Mouse (Mus musculus) yolk sac, embryonic 10.5 days (tissue): ENCODE data around the gene Ube2c.
A peak's percentile ranks its signal among the peaks of the same experiment; 100 is the strongest.
"Not testable (repeated sequence)": the region's sequence is repeated elsewhere in the genome, so short reads cannot be mapped to it uniquely, and the experiment has no call there.

Source experiments
- DNase-seq: peaks from one replicate; pipeline ENCODE4 v3.0.0-alpha.2; 2017; ENCODE audit warnings: low spot score

The Ube2c gene

GRCm38 (mm10) chr2:164787779-164788178 lies 18.1 kb downstream of the Ube2c start:
- no peak for DNase-seq

DNA sequence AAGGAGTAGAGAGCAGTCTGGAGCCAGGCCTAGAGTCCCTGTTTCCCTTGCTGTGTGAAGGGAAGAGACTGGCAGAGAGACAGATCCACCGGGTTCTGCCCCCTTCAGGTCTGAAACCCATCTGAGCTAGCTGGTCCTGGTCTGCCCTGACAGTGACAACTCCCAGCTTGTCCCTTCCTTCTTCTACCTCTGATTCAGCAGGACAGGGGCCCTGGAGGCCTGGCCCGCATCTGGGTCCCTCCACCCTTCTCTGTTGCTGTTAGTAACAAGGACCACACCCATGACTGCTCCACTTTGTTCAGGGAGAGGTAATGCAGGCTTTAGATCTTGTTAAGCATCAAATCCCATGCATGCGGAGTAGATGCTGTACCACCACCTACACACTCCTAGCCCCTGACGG lies 18.7 kb downstream of the Ube2c start:
- DNase-seq = no peak

- no peak for DNase-seq
Observed at GRCm38 (mm10) chr2:164790451-164790850, 20.8 kb downstream of the Ube2c start.

DNA sequence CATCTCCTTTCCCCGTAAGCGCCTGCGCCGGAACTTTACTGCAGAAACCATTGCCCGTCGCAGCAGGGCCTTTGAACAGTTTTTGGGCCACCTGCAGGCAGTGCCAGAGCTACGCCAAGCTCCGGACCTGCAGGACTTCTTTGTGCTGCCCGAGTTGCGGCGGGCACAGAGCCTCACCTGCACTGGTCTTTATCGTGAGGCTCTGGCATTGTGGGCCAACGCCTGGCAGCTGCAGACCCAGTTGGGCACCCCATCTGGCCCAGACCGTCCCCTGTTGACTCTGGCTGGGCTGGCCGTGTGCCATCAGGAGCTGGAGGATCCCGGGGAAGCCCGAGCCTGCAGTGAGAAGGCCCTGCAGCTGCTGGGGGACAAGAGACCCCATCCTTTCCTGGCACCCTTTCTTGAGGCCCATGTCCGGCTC lies 22.2 kb downstream of the Ube2c start:
- no peak for DNase-seq

GRCm38 (mm10) chr2:164792400-164793190 lies 22.9 kb downstream of the Ube2c start:
- no peak for DNase-seq

DNA sequence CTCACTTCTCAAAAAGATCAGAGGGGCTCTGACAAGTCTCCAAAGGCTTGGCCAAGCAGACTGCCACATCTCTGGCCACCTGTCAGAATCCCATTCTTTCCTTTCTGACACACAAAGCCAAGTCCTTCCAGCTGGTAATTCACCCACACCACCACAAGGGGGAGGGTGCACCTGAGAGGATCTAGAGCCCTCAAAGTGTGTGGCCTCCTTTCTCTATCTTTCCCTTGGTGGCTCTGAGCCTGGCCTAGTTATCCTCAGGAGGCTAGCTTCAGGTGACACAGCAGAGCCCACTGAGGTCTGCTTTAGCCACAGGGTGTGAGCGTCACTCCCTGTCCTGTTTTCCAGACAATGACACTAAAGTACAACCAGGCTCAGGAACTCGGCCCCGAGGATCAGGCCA lies 23.5 kb downstream of the Ube2c start:
- DNase-seq = no peak

DNA sequence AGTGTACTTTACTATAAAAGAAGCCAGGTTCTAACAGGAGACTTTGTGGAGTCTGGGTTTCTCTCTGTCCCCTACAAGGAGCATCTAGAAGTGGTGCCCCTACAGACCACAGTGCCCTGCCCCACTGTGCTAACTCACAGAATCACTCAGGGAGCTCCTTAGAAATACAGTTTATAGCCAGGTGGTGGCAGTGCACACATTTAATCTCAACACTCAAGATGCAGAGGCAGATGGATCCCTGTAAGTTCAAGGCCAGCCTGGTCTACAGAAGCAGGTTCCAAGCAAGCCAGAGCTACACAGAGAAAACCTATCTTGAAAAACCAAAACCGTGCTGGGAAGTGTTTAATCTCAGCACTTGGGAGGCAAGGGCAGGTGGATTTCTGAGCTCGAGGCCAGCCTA lies 24.1 kb downstream of the Ube2c start:
- DNase-seq = no peak

- no peak for DNase-seq
Observed at GRCm38 (mm10) chr2:164794293-164794692, 24.6 kb downstream of the Ube2c start.

DNA sequence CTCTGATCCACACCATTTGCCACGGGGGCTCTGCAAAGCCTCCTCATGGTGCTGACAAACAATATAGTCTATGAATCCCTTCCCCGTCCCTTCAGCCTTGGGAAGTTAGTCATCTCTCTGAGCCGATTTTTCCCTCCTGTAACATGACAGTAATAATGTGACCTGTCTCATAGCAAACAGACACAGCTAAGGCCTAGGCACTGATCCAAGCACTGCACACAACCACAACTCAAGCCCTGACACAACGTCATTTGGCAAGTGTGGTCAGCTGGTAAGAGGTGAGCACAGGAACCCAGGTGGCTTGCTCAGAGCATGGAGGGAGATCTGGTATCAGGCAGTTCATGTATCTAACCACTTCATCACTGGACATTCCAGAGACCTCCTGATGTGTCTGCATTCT lies 26.2 kb downstream of the Ube2c start:
- no peak for DNase-seq

- not testable (repeated sequence) for DNase-seq
Observed at GRCm38 (mm10) chr2:164798554-164798953, 28.9 kb downstream of the Ube2c start.

DNA sequence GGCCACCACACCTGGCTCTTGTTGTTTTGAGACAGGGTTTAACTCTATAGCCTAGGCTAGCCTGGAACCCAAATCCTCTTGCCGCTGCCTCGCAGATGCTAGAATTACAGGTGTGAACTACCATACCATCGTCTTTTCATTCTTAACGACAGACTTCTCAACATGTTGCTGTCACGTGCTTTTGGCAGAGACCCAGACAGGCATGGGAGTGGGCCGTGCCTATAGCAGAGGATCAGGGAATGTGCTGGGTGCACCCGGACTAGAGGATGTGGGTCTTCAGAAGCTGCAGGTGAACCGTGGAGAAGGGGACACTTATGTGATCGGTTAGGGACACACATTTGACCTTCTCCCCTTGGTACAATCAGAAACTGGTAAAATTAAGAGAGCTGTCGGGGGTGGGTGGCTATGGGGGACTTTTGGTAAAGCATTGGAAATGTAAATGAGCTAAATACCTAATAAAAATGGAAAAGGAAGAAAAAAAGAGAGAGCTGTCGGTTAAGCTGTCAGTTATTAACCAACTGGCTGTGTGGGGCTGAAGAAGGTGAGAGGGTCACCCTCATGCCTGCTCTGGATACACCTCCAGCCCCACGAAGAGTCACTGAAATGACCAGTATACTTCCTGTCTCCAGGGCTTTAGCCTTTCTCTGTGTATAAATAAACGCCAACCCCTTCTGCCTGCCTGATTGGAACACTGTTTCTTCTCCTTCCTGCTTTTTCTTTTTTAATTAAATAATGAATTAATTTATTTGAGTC lies 30.7 kb downstream of the Ube2c start:
- no peak for DNase-seq

DNA sequence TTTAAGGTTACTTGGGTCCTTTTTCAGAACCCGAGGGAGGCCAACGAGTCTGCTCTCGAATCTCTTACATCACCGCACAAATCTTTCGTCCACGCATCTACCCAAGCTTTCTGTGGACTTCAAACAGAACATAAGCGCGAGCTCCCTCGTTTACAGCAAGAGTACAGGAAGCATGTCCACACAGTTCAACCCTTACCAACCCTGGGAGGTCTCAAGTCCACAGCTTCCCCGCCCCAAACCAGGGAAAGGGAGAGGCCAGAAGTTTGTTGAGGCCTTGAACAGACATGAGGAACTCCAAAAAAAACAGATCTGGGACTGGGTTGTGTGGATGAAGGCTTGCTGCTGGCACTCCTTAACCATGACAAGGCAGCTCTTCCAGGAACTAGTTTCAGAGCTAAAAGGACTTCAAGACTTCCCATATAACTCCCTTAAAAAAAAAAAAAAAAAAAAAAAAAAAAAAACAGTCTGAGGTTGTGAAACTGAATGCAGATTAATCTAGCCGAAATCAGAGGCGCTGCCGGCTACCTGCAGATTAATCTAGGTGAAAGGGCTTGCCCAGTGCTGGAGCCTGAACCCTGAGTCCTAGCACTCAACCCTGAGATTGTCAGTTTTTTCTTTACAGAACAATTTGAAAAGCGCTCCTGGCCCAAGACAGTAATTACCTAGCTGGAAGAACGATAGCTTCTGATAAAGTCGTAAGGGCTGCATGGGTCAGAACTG lies 33.7 kb downstream of the Ube2c start:
- DNase-seq = no peak

GRCm38 (mm10) chr2:164803921-164804313 lies 34.2 kb downstream of the Ube2c start:
- no peak for DNase-seq

DNA sequence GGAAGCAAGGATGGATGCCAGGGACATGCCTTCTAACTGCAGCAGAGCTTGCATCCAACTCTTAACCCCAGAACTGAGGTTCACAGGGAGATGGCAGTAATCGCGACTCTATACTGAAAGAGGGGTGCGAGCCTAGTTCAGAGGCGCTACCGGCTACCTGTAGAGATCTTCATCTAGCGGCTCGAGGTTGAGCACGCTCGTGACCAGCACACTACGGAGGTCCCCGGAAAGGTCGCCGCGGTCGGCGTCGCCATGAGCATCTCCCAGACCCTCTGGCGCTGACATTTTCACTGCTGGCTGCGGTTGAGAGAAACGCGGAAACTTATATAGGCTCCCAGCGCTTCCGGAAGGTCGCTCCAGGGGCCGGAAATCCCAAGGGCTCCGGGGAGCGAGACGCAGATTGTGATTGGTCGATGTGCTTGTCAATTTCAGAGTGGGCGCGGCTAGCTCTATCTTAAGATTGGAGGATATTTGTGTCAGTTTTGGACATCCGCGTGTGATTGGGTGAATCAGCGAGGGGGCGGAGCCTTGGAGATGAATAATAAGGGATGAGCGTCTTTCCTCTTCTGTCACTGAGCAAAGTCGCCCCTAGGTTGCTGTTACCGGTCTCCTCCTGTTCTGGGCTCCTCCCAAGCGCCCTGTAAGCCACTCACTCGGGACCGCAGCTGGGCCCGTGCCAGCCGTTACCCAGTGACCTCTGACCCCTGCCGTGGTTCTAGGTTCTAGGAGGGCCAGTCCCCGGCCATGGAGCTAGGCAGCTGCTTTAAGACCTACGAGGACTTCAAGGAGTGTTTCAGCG lies 35.0 kb downstream of the Ube2c start, which contains the start of the genes Acot8 and Zswim3:
Gene Acot8, minus strand, starts transcription at position 350 of the 799 bp plus-strand sequence.
Gene Zswim3, plus strand, starts transcription at position 566 of the 799 bp plus-strand sequence.
- peak; percentile 99 for DNase-seq

GRCm38 (mm10) chr2:164805332-164805718 lies 35.6 kb downstream of the Ube2c start:
- no peak for DNase-seq

DNA sequence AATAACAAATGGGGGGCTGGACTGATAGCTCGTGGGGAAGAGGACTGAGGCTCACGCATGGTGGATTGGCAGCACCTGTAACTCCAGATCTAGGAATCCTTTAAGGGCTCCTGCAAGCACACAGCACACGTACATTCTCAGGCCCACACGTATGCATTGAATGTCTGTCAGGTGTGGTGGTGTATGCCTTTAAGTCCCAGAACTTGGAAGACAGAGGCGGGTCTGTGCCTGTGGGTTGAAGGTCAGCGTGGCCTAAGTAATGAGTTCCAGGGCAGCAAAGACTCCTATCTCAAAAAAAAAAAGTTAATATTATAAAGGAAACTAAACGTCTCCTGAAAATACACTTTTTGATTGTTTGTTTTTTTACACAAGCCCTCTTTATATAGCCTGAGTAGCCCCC lies 36.9 kb downstream of the Ube2c start:
- DNase-seq = peak; percentile 51

DNA sequence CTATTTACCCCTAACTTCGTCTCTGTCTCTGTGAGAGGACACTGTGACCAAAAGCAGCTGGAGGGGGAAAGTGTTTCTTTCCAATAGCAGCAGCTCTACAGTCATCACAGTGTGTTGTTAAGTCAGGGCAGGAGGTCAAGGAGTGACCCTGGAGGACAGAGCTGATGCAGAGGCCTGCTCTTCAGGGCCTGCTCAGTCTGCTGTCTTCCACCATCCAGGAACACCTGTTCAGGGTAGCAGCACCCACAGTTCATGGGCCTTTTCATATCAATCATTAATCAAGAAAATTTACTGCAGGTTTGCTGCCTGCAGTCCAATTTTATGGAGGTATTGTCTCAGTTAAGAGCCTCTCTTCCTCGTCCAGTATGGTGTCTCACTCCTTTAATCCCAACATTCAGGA lies 43.9 kb downstream of the Ube2c start:
- DNase-seq = no peak

DNA sequence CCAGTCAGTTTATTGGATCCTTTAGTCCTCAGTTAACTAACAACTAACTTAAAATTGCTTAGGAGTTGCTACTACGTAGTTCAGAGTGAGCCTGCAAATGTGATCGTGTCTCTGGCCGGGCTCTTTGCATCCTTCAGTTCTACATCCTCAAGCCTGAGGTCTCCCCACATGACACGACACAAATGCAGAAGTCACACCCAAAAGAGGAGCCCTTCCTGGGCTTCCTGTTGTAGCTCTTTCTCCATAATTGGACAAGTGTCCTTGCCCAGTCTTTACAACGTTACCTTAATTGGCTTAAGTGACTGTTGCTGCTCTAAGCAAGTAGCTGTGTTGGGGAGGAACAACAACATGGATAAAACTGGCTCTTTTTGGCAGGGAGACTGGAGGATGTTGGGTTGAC lies 45.6 kb downstream of the Ube2c start:
- DNase-seq = no peak

DNA sequence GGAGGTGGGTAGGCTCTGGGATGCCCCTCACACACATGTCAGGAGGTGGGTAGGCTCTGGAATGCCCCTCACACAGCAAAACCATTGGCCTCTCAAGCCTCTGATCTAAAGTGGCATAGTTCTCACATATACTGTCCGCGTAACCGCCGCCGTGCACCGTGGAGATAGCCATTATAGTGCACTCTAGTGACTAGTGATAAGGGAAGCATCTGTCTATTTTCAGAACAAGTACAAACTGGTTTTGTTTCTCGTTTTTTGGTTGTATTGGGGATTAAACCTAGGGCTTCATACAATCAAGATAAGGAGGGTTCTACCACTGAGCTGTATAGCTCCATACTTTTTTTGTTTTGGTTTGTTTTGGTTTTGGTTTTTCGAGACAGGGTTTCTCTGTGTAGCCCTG lies 46.1 kb downstream of the Ube2c start:
- DNase-seq = no peak

- DNase-seq = no peak
Observed at GRCm38 (mm10) chr2:164817206-164817605, 47.5 kb downstream of the Ube2c start.

DNA sequence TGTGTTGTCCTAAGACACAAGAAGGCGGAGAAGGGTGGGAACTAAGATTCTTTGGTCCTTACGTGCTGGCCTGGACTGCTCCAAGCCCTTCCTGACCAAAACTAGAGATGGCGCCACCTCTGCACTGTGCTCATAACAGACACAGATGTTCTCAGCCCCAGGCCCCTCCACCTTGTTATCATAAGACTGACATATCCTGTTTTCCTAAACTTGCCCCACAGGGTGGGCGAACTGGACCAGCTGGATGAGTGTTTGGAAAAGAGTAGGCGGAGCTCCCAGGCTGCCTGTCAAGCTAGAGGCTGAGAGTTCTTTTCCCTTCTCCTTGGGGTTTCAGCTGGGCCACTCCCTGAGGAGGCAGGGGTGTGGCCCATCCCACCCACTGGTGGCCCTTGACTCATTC lies 48.0 kb downstream of the Ube2c start:
- no peak for DNase-seq

- DNase-seq = no peak
Observed at GRCm38 (mm10) chr2:164821060-164821459, 51.4 kb downstream of the Ube2c start.
